Mouse (Mus musculus) thymus, postnatal 10 days (tissue): Measurements from ENCODE around the gene Kcnd2.
A peak's percentile ranks its signal among the peaks of the same experiment; 100 is the strongest.
"Not testable (repeated sequence)": the region's sequence is repeated elsewhere in the genome, so short reads cannot be mapped to it uniquely, and the experiment has no call there.

Experiments
- DNase-seq, 2 experiments: peaks; one replicate each; pipeline ENCODE4 v3.0.0; 2021; ENCODE audit warnings: low spot score in 2 of 2

The Kcnd2 gene

GRCm38 (mm10) chr6:21215491-21216191 is at the start of gene Kcnd2:
Gene Kcnd2 (plus strand): TSS chr6:21215503.
- no peak for DNase-seq

DNA sequence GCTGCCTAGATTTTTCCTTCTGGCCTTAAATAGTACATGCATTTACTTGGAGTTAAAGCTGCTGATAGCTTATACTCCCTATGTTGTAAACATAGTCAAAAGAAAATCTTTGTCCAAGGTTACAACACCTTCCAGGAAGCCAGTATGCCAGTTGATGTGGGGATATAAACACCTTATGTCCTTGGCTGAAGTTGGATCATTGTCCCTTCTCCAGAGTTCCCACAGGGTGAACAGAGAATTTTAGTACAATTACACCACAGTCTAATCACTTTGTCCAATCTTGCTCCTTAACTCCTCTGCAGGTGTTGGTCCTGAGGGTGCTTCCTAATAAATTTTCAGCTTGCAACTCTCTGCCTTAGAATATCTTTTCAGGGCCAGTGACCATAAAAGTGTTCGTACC is 48.7 kb upstream of the Kcnd2 start:
- DNase-seq: no peak

GRCm38 (mm10) chr6:21195341-21195740 is 20.0 kb upstream of the Kcnd2 start:
- no peak for DNase-seq

GRCm38 (mm10) chr6:21213865-21214672 is 1.2 kb upstream of the Kcnd2 start:
- DNase-seq: peak in 1 of 2 experiments; percentile 4

- DNase-seq: no peak
Measured at GRCm38 (mm10) chr6:21214673-21215490, 421 bp upstream of the Kcnd2 start.

DNA sequence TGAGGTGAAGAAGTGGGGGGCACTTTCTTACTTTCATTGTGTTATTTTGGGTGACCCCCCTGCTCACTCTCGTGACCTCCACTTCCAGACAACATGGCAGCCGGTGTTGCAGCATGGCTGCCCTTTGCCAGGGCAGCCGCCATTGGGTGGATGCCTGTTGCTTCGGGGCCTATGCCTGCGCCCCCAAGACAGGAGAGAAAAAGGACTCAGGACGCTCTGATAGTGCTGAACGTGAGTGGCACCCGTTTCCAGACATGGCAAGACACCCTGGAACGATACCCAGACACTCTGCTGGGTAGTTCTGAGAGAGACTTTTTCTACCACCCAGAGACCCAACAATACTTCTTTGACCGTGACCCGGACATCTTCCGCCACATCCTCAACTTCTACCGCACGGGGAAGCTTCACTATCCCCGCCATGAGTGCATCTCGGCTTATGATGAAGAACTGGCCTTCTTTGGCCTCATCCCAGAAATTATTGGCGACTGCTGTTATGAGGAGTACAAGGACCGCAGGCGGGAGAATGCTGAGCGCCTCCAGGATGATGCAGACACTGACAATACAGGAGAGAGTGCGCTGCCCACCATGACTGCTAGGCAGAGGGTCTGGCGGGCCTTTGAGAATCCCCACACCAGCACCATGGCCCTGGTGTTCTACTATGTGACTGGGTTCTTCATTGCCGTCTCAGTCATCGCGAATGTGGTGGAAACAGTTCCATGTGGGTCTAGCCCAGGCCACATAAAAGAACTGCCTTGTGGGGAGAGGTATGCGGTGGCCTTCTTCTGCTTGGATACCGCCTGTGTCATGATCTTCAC is 1.1 kb downstream of the Kcnd2 start:
- DNase-seq: no peak

- DNase-seq: no peak
Measured at GRCm38 (mm10) chr6:21217156-21217555, 1.9 kb downstream of the Kcnd2 start.

DNA sequence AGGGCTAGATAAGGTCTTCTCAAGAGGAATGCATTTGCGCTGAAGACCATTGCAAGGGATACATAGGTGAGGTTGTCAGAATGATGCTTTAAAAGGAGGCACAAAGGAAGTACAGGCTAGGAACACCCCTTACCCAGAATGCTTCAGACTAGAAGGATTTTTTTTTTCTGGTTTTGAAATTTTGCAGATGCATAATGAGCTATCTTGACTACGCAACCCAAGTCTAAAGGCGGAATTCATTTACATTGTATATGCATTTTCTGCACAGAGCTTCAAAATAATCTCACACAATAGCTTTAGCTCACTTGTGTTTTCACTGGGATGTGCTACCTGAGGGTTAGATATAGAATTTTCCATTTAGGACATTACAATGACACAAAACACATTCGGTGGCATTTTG is 10.8 kb downstream of the Kcnd2 start:
- DNase-seq: no peak

DNA sequence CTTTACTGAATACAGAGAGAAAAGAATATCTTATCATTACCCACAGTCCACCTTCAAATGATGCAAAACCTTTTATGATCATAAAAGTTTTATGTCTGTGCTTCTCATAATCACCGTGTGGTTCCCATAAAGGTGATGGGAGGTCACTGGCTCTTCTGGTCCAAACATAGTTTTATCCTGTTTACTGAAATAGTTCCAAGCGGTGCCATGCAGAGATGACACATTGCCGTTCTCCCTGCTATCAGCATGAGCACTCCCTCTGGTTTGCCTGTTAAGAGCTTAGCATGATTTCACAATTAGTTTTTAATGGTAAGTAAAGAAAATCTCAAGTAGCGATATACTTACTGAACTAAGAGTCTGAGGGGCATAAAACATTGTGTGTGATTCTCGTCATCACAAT is 43.7 kb downstream of the Kcnd2 start:
- no peak for DNase-seq

DNA sequence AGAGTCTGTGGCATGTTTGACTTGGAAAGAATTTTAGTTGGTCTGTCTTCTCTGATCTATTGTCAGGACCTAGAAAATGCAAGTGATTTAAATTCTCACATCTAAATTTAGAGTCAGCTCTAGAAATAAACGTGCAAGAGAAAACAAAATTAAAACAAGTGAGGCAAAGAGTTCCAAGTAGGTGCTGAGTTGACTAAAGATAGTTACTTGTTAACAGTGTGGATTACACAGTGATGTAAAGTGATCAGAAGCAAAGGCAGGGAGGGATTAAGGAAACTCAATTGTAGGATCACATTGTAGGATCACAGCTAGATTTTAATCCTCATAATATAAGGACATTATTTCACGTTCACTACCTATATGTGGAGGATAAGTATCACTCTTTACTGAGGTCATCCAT is 52.6 kb downstream of the Kcnd2 start:
- DNase-seq: no peak

DNA sequence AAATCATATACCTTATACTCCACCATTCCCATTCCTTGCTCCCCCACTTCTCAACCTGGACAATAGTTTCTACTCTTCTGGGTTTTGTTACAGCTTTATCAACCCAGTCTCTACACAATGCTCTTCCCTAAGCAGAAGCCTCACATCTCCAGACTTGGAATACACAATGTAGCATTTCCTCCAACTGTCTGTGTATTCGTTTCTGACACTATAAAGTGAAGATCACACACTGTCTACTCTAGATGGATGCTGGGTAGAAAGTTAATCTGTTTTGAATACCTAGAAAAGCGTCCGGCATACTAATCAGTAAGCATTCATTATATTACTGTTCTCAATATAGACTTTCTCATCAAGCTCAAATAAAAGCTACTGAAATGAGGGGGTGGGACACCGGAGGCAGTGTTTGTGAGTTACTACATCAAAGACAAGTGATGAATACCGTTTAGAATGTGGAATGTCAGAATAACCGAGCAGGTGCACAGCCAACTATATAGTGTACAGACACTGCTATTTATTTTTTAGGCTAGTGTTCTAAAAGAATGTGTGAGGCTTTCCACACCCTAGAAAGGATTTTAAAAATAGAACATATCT is 62.1 kb downstream of the Kcnd2 start:
- no peak for DNase-seq

DNA sequence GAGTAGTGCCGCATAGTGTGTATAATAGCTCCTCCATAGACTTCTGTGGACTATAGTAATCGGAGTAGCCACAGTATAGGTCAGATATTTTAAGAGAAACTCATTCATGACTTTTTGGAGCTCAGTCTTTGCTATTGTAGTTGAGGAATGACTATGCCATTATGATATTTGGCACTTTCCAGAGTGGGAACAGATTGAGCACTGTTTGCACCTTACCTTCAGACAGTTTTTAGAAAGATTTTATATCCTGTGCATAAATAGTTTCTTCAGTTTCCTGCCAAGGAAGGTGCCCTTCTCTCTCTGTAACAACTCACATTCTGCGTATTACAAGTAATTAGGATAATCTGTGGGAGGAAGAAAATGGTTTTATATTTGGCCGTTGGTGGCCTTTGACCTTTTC is 89.6 kb downstream of the Kcnd2 start:
- DNase-seq: no peak

DNA sequence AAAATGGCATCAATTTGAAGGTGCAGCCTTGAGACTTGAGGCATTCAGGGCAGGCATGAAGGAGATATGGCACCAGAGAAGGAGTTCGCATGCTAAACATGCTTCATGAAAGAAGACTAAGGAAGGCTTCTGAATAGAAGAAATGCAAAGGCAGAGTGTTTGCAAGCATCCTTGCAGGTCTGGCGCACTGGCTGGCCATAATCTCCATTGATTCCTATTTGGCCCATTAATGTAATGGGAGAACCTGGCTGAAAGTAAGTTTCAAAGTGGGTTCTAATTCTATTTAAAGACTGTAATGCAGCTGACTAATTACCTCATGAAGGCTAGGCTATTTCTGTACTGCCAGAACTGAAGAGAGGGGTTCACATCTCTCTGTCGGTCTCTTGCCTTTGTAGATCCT is 94.9 kb downstream of the Kcnd2 start:
- no peak for DNase-seq

GRCm38 (mm10) chr6:21321407-21321806 is 106.1 kb downstream of the Kcnd2 start:
- no peak for DNase-seq

DNA sequence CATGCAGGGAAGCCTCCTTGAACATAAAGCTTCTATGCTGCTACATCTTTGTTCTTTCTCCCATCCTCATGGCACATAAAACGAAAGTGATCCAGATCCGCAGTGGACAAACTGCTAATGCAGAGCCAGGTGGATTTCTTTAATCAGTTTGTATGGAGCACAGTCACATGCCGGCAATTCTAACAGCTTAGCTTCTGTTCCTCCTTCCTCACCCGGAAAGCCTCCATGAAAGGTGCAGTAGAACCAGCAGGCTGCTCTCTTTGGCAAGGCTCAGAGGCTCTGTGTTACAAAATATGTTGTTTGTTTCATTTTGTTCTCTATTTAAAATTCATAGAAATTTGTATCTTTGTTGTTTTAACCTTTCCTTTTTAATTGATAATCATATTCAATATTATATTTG is 106.9 kb downstream of the Kcnd2 start:
- DNase-seq: no peak

DNA sequence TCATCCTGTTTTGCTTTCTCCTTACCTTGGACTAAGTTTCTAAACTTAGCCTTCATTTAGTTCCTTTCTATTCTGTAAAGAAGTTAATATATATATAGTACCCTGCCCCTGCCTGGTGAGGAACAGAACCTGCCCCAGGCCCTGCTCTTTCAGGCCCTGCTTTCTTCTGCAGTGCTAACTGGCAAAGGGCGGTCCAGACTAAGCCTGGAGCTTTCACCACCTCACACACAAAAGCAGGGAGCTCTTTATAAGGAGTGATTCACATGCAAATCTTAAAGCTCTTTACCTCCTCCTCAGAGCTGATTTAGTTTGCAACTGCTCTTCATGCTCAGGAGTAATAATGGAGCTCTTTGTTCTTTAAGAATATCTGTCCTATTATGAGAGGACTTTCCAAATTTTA is 109.9 kb downstream of the Kcnd2 start:
- DNase-seq: no peak

- no peak for DNase-seq
Measured at GRCm38 (mm10) chr6:21327081-21327737, 111.9 kb downstream of the Kcnd2 start.

GRCm38 (mm10) chr6:21385298-21385697 is 170.0 kb downstream of the Kcnd2 start:
- DNase-seq: not testable (repeated sequence)

DNA sequence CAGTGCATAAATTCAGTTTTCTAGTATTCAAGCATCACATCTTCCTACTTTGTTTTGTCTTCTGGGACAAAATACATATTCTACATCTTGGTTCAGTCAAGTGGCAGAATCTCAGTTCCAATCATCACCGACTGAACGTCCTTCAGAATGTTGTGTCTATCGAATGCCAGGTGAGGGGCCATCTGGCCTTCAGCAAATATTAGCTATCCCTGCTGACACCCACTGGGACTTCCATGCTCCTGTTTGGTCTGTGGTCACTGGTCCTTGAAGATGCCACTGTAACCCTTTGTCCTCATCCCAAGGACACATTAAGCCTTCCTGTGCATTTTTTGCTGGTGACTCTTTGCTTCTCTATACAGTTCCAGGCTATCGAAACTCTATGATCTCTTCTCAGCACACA is 176.5 kb downstream of the Kcnd2 start:
- DNase-seq: no peak

- DNase-seq: no peak
Measured at GRCm38 (mm10) chr6:21413656-21414055, 198.4 kb downstream of the Kcnd2 start.

- no peak for DNase-seq
Measured at GRCm38 (mm10) chr6:21418246-21418645, 202.9 kb downstream of the Kcnd2 start.
